23 mouse cellular contexts compared by ENCODE assay signal in the genomic region with DNA sequence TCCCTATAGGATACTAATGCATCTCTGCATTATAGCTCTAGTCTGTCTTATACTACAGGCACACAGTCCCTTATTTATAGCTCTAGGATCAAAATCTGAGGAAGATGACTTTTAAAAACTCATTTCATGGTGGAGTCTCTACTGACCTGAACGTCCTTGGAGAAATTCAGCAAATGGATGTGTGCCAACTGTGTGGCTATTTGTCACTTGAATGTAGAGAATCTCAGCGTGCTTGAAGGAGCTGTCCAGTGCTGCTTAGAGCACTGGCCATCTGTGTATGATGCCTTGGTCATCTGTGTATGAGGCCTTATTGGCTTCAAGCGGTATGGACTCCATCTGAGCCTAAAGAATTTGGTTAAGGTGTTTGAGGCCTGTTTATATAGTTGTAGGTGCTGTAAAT.
DNase-seq lines count a peak whose midpoint lies in the region; ATAC-seq and TF ChIP-seq lines count a peak whose summit lies in the region.
"Had no signal": no experiment of that assay in that cellular context is flagged by ENCODE, and none has a peak within 500 bp of the region (broad histone marks: within the 10 kb centered on the region; RNA-seq: fewer than 3 reads in every experiment).

No protein-coding gene starts in this region.

- ATAC-seq in midbrain, postnatal 0 days (ENCODE audit: low FRiP score), result no peak
- no peak for ATAC-seq in midbrain, embryonic 14.5 days (ENCODE audit: low FRiP score, low TSS enrichment)
- ATAC-seq: midbrain, embryonic 16.5 days had no signal

- no peak overlapping the region for H3K4me2 ChIP-seq in midbrain, postnatal 0 days (ENCODE audit: low read depth, low read length, poor library complexity, severe bottlenecking)
- H3K4me2 ChIP-seq in midbrain, embryonic 14.5 days (ENCODE audit: low read length), result no peak overlapping the region
- H3K4me2 ChIP-seq: embryonic facial prominence, embryonic 12.5 days; forebrain, embryonic 12.5 days; hindbrain, embryonic 14.5 days; limb, embryonic 15.5 days had no signal

- TF ChIP-seq CTCF in midbrain, postnatal 0 days (IDR thresholded peaks at IDR 0.05), result no peak
- TF ChIP-seq CTCF in thymus, adult 2 months (IDR thresholded peaks at IDR 0.05; ENCODE audit: borderline replicate concordance, control insufficient read depth, extremely low read depth, insufficient read depth, low read length, poor library complexity), result no peak

- peak; percentile 39 for DNase-seq in heart, adult 11 months
- no peak for DNase-seq in heart, postnatal 4 days
- peak; percentile 31 for DNase-seq in midbrain, postnatal 0 days (ENCODE audit: low spot score)
- no peak for DNase-seq in midbrain, embryonic 14.5 days
- peak; percentile 16 for DNase-seq in embryo, embryonic 11 days
- no peak for DNase-seq in thymus, adult 2 months
- no peak for DNase-seq in urinary bladder, postnatal 10 days (ENCODE audit: low spot score)
- DNase-seq: cerebellum, adult 11 months; cerebellum, postnatal 14 days; gastrocnemius, postnatal 36 days; kidney, adult 2 months; kidney, postnatal 14 days; lung, postnatal 4 days; retina, postnatal 1 day; right cerebral cortex, postnatal 25 days; spleen, adult 18-20 months had no signal

- H3K9me3 ChIP-seq in midbrain, postnatal 0 days (ENCODE audit: low read length), result no peaks in the 10 kb centered on the region
- H3K9me3 ChIP-seq in midbrain, embryonic 14.5 days (ENCODE audit: control insufficient read depth, low read length), result no peaks in the 10 kb centered on the region
- H3K9me3 ChIP-seq: embryonic facial prominence, embryonic 12.5 days; forebrain, embryonic 12.5 days; limb, embryonic 15.5 days had no signal

- H3K27me3 ChIP-seq in midbrain, postnatal 0 days (ENCODE audit: insufficient read depth, low read length), result no peaks in the 10 kb centered on the region
- H3K27me3 ChIP-seq in midbrain, embryonic 14.5 days (ENCODE audit: control insufficient read depth, insufficient read depth, low read length), result no peaks in the 10 kb centered on the region
- no peaks in the 10 kb centered on the region for H3K27me3 ChIP-seq in thymus, adult 2 months (ENCODE audit: control insufficient read depth, insufficient read depth, low read length)
- H3K27me3 ChIP-seq: embryonic facial prominence, embryonic 12.5 days; forebrain, embryonic 12.5 days; limb, embryonic 15.5 days had no signal

- no peaks in the 10 kb centered on the region for H3K36me3 ChIP-seq in midbrain, postnatal 0 days (ENCODE audit: insufficient read depth, low read length)
- H3K36me3 ChIP-seq in midbrain, embryonic 14.5 days (ENCODE audit: control insufficient read depth, insufficient read depth, low read length), result no peaks in the 10 kb centered on the region
- no peaks in the 10 kb centered on the region for H3K36me3 ChIP-seq in thymus, adult 2 months (ENCODE audit: control insufficient read depth, insufficient read depth, low read length)
- H3K36me3 ChIP-seq: embryonic facial prominence, embryonic 12.5 days; forebrain, embryonic 12.5 days; limb, embryonic 15.5 days had no signal

- no peak overlapping the region for H3K27ac ChIP-seq in midbrain, postnatal 0 days (ENCODE audit: low read depth, low read length)
- no peak overlapping the region for H3K27ac ChIP-seq in midbrain, embryonic 14.5 days (replicated peaks; ENCODE audit: low read depth, low read length)
- no peak overlapping the region for H3K27ac ChIP-seq in thymus, adult 2 months (ENCODE audit: control insufficient read depth, insufficient read depth, low read length)
- H3K27ac ChIP-seq: embryonic facial prominence, embryonic 12.5 days; forebrain, embryonic 12.5 days; hindbrain, embryonic 14.5 days; limb, embryonic 15.5 days; liver, embryonic 14.5 days had no signal

- TF ChIP-seq POLR2A in thymus, adult 2 months (IDR thresholded peaks at IDR 0.05; ENCODE audit: control insufficient read depth, extremely low read depth, insufficient read depth, low read length, poor library complexity), result no peak

- H3K4me3 ChIP-seq in midbrain, postnatal 0 days (ENCODE audit: low read depth, low read length), result no peak overlapping the region
- H3K4me3 ChIP-seq in midbrain, embryonic 14.5 days (replicated peaks; ENCODE audit: low read depth, low read length), result no peak overlapping the region
- H3K4me3 ChIP-seq in thymus, adult 2 months (ENCODE audit: control insufficient read depth, insufficient read depth, low read length), result no peak overlapping the region
- H3K4me3 ChIP-seq: embryonic facial prominence, embryonic 12.5 days; erythroblast, embryonic 14.5 days; forebrain, embryonic 12.5 days; limb, embryonic 15.5 days had no signal

- H3K9ac ChIP-seq in midbrain, postnatal 0 days (replicated peaks; ENCODE audit: low read length, poor library complexity, severe bottlenecking), result no peak overlapping the region
- H3K9ac ChIP-seq in midbrain, embryonic 14.5 days (replicated peaks; ENCODE audit: low read length), result no peak overlapping the region
- H3K9ac ChIP-seq: embryonic facial prominence, embryonic 12.5 days; forebrain, embryonic 12.5 days; hindbrain, embryonic 14.5 days; limb, embryonic 15.5 days; liver, embryonic 14.5 days had no signal

- 66% methylated on average over 3 of the region's 3 CpGs for WGBS in midbrain, postnatal 0 days
- 70% methylated on average over 3 of the region's 3 CpGs for WGBS in midbrain, embryonic 14.5 days
- WGBS in thymus, adult 2 months, result 69% methylated on average over 3 of the region's 3 CpGs

- H3K4me1 ChIP-seq in midbrain, postnatal 0 days (ENCODE audit: insufficient read depth, low read length), result no peaks in the 10 kb centered on the region
- no peaks in the 10 kb centered on the region for H3K4me1 ChIP-seq in midbrain, embryonic 14.5 days (ENCODE audit: control insufficient read depth, insufficient read depth, low read length)
- no peaks in the 10 kb centered on the region for H3K4me1 ChIP-seq in thymus, adult 2 months (replicated peaks; ENCODE audit: control insufficient read depth, insufficient read depth, low read length)
- H3K4me1 ChIP-seq: embryonic facial prominence, embryonic 12.5 days; limb, embryonic 15.5 days had no signal

Comparison
In these comparisons a context has a peak if more than half of its experiments do, and no peak if none do; other contexts are left out.
1. DNase-seq: peak in heart, adult 11 months (single experiment), midbrain, postnatal 0 days (single experiment) and embryo, embryonic 11 days (single experiment); none in heart, postnatal 4 days (single experiment), midbrain, embryonic 14.5 days (single experiment), thymus, adult 2 months (single experiment) and urinary bladder, postnatal 10 days (single experiment).